In the genomic region with DNA sequence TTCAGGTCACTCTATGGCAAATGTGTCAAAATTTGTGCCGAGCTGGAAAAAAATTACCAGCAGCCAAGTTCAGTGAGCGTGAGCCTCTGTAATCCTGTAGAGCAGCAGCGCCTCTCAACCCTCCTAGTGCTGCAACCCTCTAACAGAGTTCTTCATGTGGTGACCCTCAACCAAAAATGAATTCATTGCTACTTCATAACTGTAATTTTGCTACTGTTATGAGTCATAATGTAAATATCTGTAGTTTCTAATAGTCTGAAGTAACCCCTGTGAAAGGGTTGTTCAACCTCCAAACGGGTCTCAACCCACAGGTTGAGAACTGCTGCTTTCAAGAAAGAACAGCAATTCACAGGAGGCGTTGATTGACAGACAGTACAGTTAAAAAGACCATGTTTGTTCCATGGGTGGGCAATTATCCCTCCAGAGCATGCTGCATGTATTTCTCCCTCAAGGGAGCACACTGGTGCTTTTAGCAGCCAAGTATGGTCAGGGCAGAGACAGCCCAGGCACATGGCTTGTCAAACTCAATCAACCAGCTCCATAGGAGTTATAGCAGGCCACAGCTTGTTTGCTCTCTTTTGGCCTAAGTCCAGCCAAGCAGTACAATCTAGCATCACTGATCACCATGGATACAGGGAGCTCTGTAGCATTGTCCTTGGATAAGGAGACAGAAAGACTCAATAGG, we compare ENCODE assay signal across 8 mouse cellular contexts. TPM values are rescaled to one million over a fixed set of nuclear protein-coding genes. Genes with fewer than 3 reads are reported as not detected.
DNase-seq lines count a peak whose midpoint lies in the region; ATAC-seq lines count a peak whose summit lies in the region.

No protein-coding gene starts in this region.

- H3K9ac ChIP-seq in forebrain, embryonic 11.5 days (ENCODE audit: low read length), result no peak overlapping the region
- no peak overlapping the region for H3K9ac ChIP-seq in midbrain, embryonic 15.5 days

- H3K4me2 ChIP-seq in forebrain, embryonic 11.5 days (ENCODE audit: low read depth, low read length, severe bottlenecking), result no peak overlapping the region
- no peak overlapping the region for H3K4me2 ChIP-seq in midbrain, embryonic 15.5 days

- no peaks in the 10 kb centered on the region for H3K36me3 ChIP-seq in forebrain, embryonic 11.5 days (ENCODE audit: control insufficient read depth, insufficient read depth, low read length)
- H3K36me3 ChIP-seq in forebrain, embryonic 10.5 days (replicated peaks), result no peaks in the 10 kb centered on the region
- no peaks in the 10 kb centered on the region for H3K36me3 ChIP-seq in hindbrain, embryonic 10.5 days
- H3K36me3 ChIP-seq in midbrain, embryonic 15.5 days (replicated peaks), result no peaks in the 10 kb centered on the region

- H3K27ac ChIP-seq in forebrain, embryonic 11.5 days (ENCODE audit: low read depth, low read length), result no peak overlapping the region
- H3K27ac ChIP-seq in forebrain, embryonic 10.5 days, result no peak overlapping the region
- no peak overlapping the region for H3K27ac ChIP-seq in hindbrain, embryonic 10.5 days
- H3K27ac ChIP-seq in midbrain, embryonic 15.5 days, result no peak overlapping the region

- H3K27me3 ChIP-seq in forebrain, embryonic 11.5 days (ENCODE audit: control insufficient read depth, insufficient read depth, low read length), result no peaks in the 10 kb centered on the region
- no peaks in the 10 kb centered on the region for H3K27me3 ChIP-seq in forebrain, embryonic 10.5 days (ENCODE audit: poor library complexity, severe bottlenecking)
- H3K27me3 ChIP-seq in hindbrain, embryonic 10.5 days (ENCODE audit: insufficient read depth, poor library complexity, severe bottlenecking), result no peaks in the 10 kb centered on the region
- no peaks in the 10 kb centered on the region for H3K27me3 ChIP-seq in midbrain, embryonic 15.5 days (replicated peaks)

- H3K4me3 ChIP-seq in forebrain, embryonic 11.5 days (ENCODE audit: low read depth, low read length), result no peak overlapping the region
- H3K4me3 ChIP-seq in forebrain, embryonic 10.5 days, result no peak overlapping the region
- no peak overlapping the region for H3K4me3 ChIP-seq in hindbrain, embryonic 10.5 days
- H3K4me3 ChIP-seq in midbrain, embryonic 15.5 days, result no peak overlapping the region

- DNase-seq in forebrain, embryonic 11.5 days (ENCODE audit: low spot score), result no peak
- DNase-seq in forebrain, embryonic 10.5 days (ENCODE audit: extremely low spot score, low spot score), result no peak
- peak; percentile 31 for DNase-seq in adrenal gland, postnatal 10 days
- DNase-seq in hindbrain, embryonic 10.5 days (ENCODE audit: low spot score), result peak; percentile 7
- no peak for DNase-seq in spleen, postnatal 4 days (ENCODE audit: low spot score in 2 of 2)
- DNase-seq in kidney, adult 18-20 months, result no peak
- DNase-seq in right cerebral cortex, postnatal 36 days (ENCODE audit: low spot score in 2 of 2), result no peak

- no peaks in the 10 kb centered on the region for H3K9me3 ChIP-seq in forebrain, embryonic 11.5 days (ENCODE audit: control insufficient read depth, low read length)
- H3K9me3 ChIP-seq in forebrain, embryonic 10.5 days, result no peaks in the 10 kb centered on the region
- no peaks in the 10 kb centered on the region for H3K9me3 ChIP-seq in hindbrain, embryonic 10.5 days
- H3K9me3 ChIP-seq in midbrain, embryonic 15.5 days, result no peaks in the 10 kb centered on the region

- H3K4me1 ChIP-seq in forebrain, embryonic 11.5 days (replicated peaks; ENCODE audit: control insufficient read depth, insufficient read depth, low read length), result peaks cover 3% of the 10 kb centered on the region; the same call in 1 of the 2 replicates
- H3K4me1 ChIP-seq in forebrain, embryonic 10.5 days, result peaks cover 8% of the 10 kb centered on the region
- peaks cover 6% of the 10 kb centered on the region for H3K4me1 ChIP-seq in hindbrain, embryonic 10.5 days (replicated peaks)
- no peaks in the 10 kb centered on the region for H3K4me1 ChIP-seq in midbrain, embryonic 15.5 days

- peak; percentile 56; the same call in 1 of the 2 replicates for ATAC-seq in forebrain, embryonic 11.5 days (replicated peaks; ENCODE audit: low FRiP score)
- peak; percentile 93 for ATAC-seq in midbrain, embryonic 15.5 days (replicated peaks)

- WGBS in forebrain, embryonic 11.5 days, result 84% methylated on average over 5 of the region's 5 CpGs
- WGBS in forebrain, embryonic 10.5 days, result 89% methylated on average over 5 of the region's 5 CpGs
- WGBS in hindbrain, embryonic 10.5 days, result 85% methylated on average over 5 of the region's 5 CpGs
- 71% methylated on average over 5 of the region's 5 CpGs for WGBS in midbrain, embryonic 15.5 days

RNA-seq across cellular contexts. Expression of a gene that starts 21.0 kb away (rescaled TPM):
- not detected in 2 replicates for polyA plus RNA-seq in forebrain, embryonic 11.5 days (2014; fragmentation: Nextera tagmentation; extraction: Ambion mirVana)
- polyA plus RNA-seq in forebrain, embryonic 10.5 days (2016; fragmentation: Nextera tagmentation; extraction: Ambion mirVana), result not detected in 2 replicates
- 1 to 10 TPM; 2.8 to 3.5 TPM for total RNA-seq in adrenal gland, postnatal 10 days (2021)
- 0.09 TPM in 1 of 2 replicates, not detected in the other for polyA plus RNA-seq in hindbrain, embryonic 10.5 days (2016; fragmentation: Nextera tagmentation; extraction: Ambion mirVana)
- polyA plus RNA-seq in midbrain, embryonic 15.5 days (2015; fragmentation: Nextera tagmentation; extraction: Ambion mirVana), result 0.09 and 0.14 TPM in 2 replicates

RNA-seq across cellular contexts. Expression of a gene that starts 53.7 kb away (rescaled TPM):
- 23.2 and 29.5 TPM in 2 replicates for polyA plus RNA-seq in forebrain, embryonic 11.5 days (2014; fragmentation: Nextera tagmentation; extraction: Ambion mirVana)
- 25.1 and 29.1 TPM in 2 replicates for polyA plus RNA-seq in forebrain, embryonic 10.5 days (2016; fragmentation: Nextera tagmentation; extraction: Ambion mirVana)
- 10 to 100 TPM; 22.9 to 25.4 TPM for total RNA-seq in adrenal gland, postnatal 10 days (2021)
- 19.7 and 21.0 TPM in 2 replicates for polyA plus RNA-seq in hindbrain, embryonic 10.5 days (2016; fragmentation: Nextera tagmentation; extraction: Ambion mirVana)
- 23.5 and 25.7 TPM in 2 replicates for polyA plus RNA-seq in midbrain, embryonic 15.5 days (2015; fragmentation: Nextera tagmentation; extraction: Ambion mirVana)

Comparison
In these comparisons a context has a peak if more than half of its experiments do, and no peak if none do; other contexts are left out.
1. DNase-seq: peak in adrenal gland, postnatal 10 days (single experiment) and hindbrain, embryonic 10.5 days (single experiment); none in forebrain, embryonic 11.5 days (single experiment), forebrain, embryonic 10.5 days (single experiment), spleen, postnatal 4 days (0 of 2), kidney, adult 18-20 months (single experiment) and right cerebral cortex, postnatal 36 days (0 of 2).